Comparison of ENCODE assay signal across 19 mouse cellular contexts in the genomic region with DNA sequence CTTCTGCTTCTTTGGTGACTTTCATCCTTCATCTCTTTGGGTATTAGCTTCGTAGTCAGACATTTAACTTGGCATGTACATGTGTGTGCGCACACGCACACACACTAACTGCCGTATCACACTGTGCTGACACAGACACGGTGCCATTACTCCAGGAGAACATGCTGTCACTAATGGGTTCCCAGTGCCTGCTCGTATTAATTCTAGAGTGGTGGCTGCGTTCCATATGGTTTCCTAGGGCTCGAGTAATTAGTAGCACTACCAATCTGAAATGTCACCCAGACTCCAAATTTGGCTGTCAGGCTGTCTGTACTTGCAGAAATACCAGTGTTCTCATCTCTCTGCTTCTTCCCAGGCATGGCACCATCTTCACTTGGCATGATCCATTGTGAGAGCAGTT.
DNase-seq lines count a peak whose midpoint lies in the region; ATAC-seq and TF ChIP-seq lines count a peak whose summit lies in the region.
"Had no signal": no experiment of that assay in that cellular context is flagged by ENCODE, and none has a peak within 500 bp of the region (broad histone marks: within the 10 kb centered on the region; RNA-seq: fewer than 3 reads in every experiment).

No protein-coding gene starts in this region.

- no peaks in the 10 kb centered on the region for H3K9me3 ChIP-seq in forebrain, postnatal 0 days (ENCODE audit: low read length)
- H3K9me3 ChIP-seq in forebrain, embryonic 11.5 days (ENCODE audit: control insufficient read depth, low read length) = no peaks in the 10 kb centered on the region
- H3K9me3 ChIP-seq: embryonic facial prominence, embryonic 15.5 days; forebrain, embryonic 10.5 days; heart, embryonic 10.5 days; hindbrain, embryonic 13.5 days; intestine, embryonic 15.5 days had no signal

- peak; percentile 36; the same call in 1 of the 2 replicates for ATAC-seq in forebrain, postnatal 0 days
- no peak for ATAC-seq in forebrain, embryonic 11.5 days (replicated peaks; ENCODE audit: low FRiP score)
- ATAC-seq: intestine, embryonic 15.5 days had no signal

- no peak overlapping the region for H3K9ac ChIP-seq in forebrain, postnatal 0 days
- no peak overlapping the region for H3K9ac ChIP-seq in forebrain, embryonic 11.5 days (ENCODE audit: low read length)
- H3K9ac ChIP-seq: embryonic facial prominence, embryonic 15.5 days; hindbrain, embryonic 13.5 days; intestine, embryonic 15.5 days had no signal

- no peaks in the 10 kb centered on the region for H3K4me1 ChIP-seq in forebrain, postnatal 0 days (ENCODE audit: insufficient read depth)
- no peaks in the 10 kb centered on the region for H3K4me1 ChIP-seq in forebrain, embryonic 11.5 days (replicated peaks; ENCODE audit: control insufficient read depth, insufficient read depth, low read length)
- H3K4me1 ChIP-seq: embryonic facial prominence, embryonic 15.5 days; heart, embryonic 10.5 days; intestine, embryonic 15.5 days had no signal

- peak; percentile 72 to 82 for DNase-seq in cerebellum, postnatal 14 days
- DNase-seq in cerebellum, postnatal 4 days (ENCODE audit: low spot score in 2 of 2) = no peak
- no peak for DNase-seq in forebrain, postnatal 0 days
- no peak for DNase-seq in forebrain, embryonic 11.5 days (ENCODE audit: low spot score)
- peak; percentile 51 for DNase-seq in layer of hippocampus, adult 9-11 months
- no peak for DNase-seq in layer of hippocampus, postnatal 36 days
- DNase-seq in brain, embryonic 14.5 days (ENCODE audit: low read depth) = peak; percentile 55
- DNase-seq: adrenal gland, postnatal 10 days; embryo, embryonic 11 days; gastrocnemius, postnatal 10 days; heart, adult 18-20 months; heart, postnatal 10 days; heart, postnatal 4 days had no signal

- no peak for TF ChIP-seq CTCF in forebrain, postnatal 0 days (IDR thresholded peaks at IDR 0.05; ENCODE audit: low read depth)
- no peak for TF ChIP-seq CTCF in brain, embryonic 14.5 days (IDR thresholded peaks at IDR 0.05; ENCODE audit: borderline replicate concordance, extremely low read depth, insufficient read depth, insufficient read length)

- no peak overlapping the region for H3K27ac ChIP-seq in forebrain, postnatal 0 days (ENCODE audit: low read depth, low read length)
- no peak overlapping the region for H3K27ac ChIP-seq in forebrain, embryonic 11.5 days (ENCODE audit: low read depth, low read length)
- H3K27ac ChIP-seq: embryonic facial prominence, embryonic 15.5 days; forebrain, embryonic 10.5 days; heart, embryonic 10.5 days; hindbrain, embryonic 13.5 days; intestine, embryonic 15.5 days had no signal

- no peak for TF ChIP-seq POLR2A in brain, embryonic 14.5 days (IDR thresholded peaks at IDR 0.05; ENCODE audit: borderline replicate concordance, extremely low read depth, insufficient read depth, insufficient read length, poor library complexity, severe bottlenecking)

- H3K4me3 ChIP-seq in forebrain, postnatal 0 days (ENCODE audit: low read depth, low read length) = no peak overlapping the region
- H3K4me3 ChIP-seq in forebrain, embryonic 11.5 days (ENCODE audit: low read depth, low read length) = no peak overlapping the region
- H3K4me3 ChIP-seq: embryonic facial prominence, embryonic 15.5 days; erythroblast, embryonic 14.5 days; forebrain, embryonic 10.5 days; heart, embryonic 10.5 days; hindbrain, embryonic 13.5 days; intestine, embryonic 15.5 days had no signal

- H3K36me3 ChIP-seq in forebrain, postnatal 0 days (ENCODE audit: insufficient read depth) = no peaks in the 10 kb centered on the region
- no peaks in the 10 kb centered on the region for H3K36me3 ChIP-seq in forebrain, embryonic 11.5 days (ENCODE audit: control insufficient read depth, insufficient read depth, low read length)
- H3K36me3 ChIP-seq: embryonic facial prominence, embryonic 15.5 days; forebrain, embryonic 10.5 days; heart, embryonic 10.5 days; hindbrain, embryonic 13.5 days; intestine, embryonic 15.5 days had no signal

- no peaks in the 10 kb centered on the region for H3K27me3 ChIP-seq in forebrain, postnatal 0 days (ENCODE audit: insufficient read depth, low read length)
- H3K27me3 ChIP-seq in forebrain, embryonic 11.5 days (ENCODE audit: control insufficient read depth, insufficient read depth, low read length) = no peaks in the 10 kb centered on the region
- H3K27me3 ChIP-seq: embryonic facial prominence, embryonic 15.5 days; hindbrain, embryonic 13.5 days; intestine, embryonic 15.5 days had no signal

- H3K4me2 ChIP-seq in forebrain, postnatal 0 days (ENCODE audit: low read depth) = no peak overlapping the region
- no peak overlapping the region for H3K4me2 ChIP-seq in forebrain, embryonic 11.5 days (ENCODE audit: low read depth, low read length, severe bottlenecking)
- H3K4me2 ChIP-seq: embryonic facial prominence, embryonic 15.5 days; hindbrain, embryonic 13.5 days; intestine, embryonic 15.5 days had no signal

- 64% methylated on average over 8 of the region's 8 CpGs for WGBS in forebrain, postnatal 0 days
- 95% methylated on average over 8 of the region's 8 CpGs for WGBS in forebrain, embryonic 11.5 days

Comparison
In these comparisons a context has a peak if more than half of its experiments do, and no peak if none do; other contexts are left out.
1. DNase-seq: peak in cerebellum, postnatal 14 days (2 of 2), layer of hippocampus, adult 9-11 months (single experiment) and brain, embryonic 14.5 days (single experiment); none in cerebellum, postnatal 4 days (0 of 2), forebrain, postnatal 0 days (single experiment), forebrain, embryonic 11.5 days (single experiment) and layer of hippocampus, postnatal 36 days (0 of 2).